Mouse (Mus musculus) right cerebral cortex, postnatal 14 days (tissue): Measurements from ENCODE around the gene Dnajc5.

ENCODE experiments used
- DNase-seq: peaks from one replicate; pipeline ENCODE4 v3.0.0; 2022

Gene Dnajc5

DNA sequence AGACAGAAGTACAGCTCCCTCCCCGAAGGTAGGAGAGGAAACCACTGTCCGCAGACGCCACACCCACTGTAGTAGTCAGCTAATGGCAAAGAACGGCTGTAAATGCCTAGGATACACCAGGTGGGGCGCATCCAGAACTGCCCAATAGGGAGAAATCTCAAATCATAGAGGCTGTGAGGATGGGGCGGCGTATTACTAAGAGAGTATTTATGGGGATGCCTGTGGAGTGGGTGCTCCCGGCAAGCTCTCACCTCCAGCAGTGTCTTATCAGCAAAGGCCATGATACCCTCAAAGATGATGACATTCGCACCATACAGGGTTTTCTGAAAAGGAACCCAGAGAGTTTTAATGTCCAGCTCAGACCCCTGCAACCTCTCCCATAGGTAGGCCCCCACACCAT, 53.7 kb downstream of the Dnajc5 start:
- no peak for DNase-seq

DNA sequence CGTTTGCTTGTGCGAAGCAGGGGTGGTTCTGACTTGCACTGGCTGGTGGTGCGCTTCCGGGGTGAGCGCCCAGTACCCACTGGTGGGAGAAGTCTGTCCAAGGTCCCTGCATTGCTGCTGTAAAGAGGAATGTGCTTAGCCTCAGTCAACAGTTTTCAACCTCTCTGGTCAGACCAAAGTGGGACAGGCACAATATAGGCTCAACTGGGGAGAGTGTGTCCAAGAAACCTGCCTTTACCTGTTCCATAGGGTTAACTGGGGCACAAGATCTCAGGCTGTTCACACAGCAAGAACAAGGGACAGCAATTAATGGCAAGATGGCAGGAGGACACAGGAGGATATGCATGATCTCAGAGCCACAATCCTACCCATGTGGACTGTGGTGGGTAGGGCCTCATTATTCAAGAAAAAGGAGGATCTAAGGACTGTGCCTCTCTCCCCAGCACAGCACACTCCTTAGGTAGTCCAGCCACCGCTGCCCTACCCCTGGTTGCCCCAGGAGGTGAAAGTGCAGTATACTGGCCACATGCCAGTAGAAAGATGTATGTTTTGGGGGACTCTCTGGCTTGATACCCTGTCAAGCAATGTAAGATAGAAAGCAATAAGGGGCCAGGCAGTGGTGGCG, 54.7 kb downstream of the Dnajc5 start:
- DNase-seq: no peak

DNA sequence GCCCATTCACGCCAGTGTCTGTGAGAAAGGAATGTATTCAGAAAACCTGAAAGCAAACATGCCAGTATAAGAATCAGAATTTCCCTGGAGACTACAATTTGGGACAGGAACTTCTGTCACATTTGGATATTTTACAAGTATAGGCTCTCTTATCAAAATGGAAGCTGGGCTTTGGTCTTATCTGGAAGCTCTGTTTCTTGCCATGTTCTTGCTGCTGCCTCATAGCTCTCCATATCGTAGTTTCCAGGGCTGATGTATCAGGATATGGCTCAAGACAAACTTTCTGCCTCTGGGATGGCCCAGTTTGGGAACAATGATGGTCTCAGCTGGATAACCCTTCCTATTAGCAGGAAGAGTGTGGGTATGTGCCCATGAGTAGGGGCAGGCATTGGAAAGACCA, 56.3 kb downstream of the Dnajc5 start:
- no peak for DNase-seq

DNA sequence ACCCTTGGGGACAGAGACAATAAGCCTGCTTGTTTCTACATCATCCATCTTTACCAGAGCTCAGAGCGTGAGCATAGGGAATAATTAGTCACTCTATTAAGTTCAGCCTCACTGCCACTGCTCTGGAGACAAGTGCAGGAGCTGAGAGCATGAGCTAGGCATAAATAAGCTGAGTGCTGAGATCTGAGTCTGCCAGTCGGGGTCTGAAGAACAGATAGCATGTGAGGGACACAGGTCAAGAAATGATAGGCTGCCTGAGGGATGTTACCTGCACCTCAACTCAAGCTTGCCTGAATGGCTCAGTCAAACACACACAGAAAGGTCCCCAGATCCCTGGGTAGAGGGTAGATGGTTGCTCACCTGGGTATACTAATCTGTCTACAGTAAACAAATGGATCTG, 56.8 kb downstream of the Dnajc5 start:
- DNase-seq: no peak

DNA sequence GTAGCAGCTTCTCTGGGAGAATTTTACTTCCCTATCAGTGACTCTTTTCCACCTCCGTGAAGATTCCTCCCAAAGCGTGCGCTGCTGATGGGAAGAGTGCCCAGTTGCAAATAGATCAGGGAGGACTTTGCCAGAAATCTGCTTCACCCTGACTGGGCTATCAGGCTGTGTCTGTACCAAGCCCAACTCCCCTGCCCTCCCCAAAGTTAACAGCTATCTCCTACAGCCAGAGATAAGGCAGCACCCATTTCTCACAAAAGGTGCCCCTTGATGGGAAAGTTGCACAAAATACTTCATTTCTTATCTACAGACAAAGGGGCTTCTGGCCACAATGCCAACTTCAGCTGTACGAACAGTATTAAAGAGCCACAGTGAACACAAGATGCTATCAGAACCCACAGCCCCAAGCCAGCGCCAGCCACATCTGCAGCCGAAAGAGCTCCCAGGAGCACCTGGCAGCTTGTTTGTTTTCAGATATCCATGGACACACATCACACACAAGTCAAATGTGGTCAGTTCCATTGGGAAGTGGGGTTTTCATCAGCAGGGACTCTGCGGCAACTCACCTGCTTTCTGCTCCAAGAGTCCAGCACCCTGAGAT, 57.8 kb downstream of the Dnajc5 start:
- DNase-seq: no peak

DNA sequence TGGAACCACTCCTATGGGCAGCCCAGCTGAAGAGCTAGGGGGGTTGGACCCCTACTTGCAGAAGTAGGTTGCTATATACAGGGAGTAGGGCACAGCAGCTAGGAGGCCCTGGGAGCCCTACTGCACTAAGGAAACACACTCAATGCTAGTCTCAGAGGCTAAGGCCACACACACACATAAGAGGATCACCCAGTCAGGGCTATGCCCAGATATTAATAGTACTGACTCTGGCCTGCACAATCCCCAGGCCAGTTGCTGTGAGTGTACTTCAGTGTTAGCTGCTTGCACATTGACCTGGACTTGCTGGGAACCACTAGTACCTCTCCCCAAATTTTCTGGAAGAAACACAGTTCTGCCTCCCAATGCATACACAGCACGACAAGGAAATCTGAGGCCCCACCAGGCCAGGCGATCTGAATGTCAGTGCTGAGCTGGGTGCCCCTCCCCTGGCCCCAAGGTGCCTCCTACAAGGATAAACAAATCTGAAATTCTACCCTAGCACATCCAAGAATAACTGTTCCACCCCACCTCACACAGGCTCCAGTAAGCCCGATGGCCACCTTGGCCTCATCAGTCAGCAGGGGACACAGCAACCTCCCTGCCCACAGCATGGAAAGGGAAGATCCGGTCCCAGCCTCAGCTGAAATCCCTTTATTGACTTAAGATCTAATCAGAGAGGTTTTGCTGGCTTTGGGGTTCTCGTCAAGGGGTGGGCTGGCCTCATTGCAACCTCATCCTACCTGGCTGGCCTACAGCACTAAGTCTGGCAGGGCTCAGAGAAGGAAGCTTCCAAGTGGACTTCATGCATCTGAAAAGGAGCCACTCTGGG, 58.7 kb downstream of the Dnajc5 start:
- no peak for DNase-seq

DNA sequence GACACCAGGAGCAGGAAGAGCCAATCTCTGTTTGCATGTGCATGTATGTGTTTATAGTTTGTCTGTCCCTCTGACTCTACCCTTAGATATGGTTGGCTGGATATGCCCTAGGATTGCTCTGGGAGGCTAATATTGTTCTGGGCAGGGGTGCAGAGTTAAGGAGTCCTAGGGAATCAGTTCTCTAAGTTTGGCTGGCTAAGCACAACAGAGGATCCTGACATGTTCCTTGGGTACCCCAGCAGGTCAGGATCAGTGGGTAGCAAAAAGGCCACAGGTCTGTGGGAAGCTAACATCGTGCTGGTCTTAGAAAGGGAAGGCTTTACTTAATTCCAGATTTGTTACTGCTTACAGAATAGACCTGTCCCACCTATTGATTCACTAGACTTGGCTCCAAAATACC, 59.4 kb downstream of the Dnajc5 start:
- no peak for DNase-seq

DNA sequence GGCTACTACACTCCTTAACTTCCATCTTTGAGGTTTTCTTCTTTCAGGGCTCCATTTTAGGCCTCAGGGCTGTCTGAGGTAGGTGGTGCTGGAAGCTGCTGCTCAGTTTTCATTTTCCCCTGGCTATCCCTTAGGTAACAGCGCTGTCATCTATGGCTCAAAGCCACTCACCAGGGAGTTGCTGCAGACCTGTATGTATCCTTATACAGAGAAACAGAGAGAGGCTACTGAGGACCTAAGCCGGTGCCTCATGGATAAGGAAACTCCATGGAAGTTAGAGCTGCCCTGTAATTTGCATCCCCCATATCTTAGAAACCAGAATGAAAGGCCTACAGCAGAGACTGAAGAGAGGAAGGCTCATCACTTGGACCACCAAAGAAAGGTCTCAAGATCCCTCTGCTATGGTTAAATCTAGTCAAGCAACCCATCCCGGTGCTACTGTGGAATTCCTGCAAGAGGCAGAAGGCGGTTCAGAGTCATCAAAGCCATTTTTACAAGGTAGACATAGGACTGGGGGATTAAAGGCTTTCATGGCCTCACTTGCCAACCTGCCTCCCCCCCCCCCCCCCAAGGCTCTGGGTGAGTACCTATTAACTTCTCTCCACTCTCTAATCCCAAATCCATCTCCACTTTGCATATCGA, 60.0 kb downstream of the Dnajc5 start:
- no peak for DNase-seq

DNA sequence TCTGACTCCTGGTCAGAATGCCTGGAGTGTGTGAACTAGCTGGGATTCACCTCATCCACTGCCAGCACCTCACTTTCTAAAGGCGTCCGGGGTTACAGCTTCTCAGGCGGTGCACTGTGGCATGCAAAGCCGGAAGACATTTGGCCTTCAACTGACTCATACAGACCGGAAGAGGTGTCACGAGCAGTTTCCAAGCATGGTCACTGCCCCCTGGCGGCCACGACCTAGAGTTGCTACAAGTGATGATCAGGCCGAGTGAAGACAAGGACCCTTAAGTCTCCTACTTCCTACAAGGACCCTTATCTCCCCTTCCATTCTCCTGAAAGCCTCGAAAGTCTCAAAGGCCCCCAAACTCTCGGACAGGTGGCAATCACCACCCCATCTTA, 60.7 kb downstream of the Dnajc5 start:
- peak; percentile 71 for DNase-seq

DNA sequence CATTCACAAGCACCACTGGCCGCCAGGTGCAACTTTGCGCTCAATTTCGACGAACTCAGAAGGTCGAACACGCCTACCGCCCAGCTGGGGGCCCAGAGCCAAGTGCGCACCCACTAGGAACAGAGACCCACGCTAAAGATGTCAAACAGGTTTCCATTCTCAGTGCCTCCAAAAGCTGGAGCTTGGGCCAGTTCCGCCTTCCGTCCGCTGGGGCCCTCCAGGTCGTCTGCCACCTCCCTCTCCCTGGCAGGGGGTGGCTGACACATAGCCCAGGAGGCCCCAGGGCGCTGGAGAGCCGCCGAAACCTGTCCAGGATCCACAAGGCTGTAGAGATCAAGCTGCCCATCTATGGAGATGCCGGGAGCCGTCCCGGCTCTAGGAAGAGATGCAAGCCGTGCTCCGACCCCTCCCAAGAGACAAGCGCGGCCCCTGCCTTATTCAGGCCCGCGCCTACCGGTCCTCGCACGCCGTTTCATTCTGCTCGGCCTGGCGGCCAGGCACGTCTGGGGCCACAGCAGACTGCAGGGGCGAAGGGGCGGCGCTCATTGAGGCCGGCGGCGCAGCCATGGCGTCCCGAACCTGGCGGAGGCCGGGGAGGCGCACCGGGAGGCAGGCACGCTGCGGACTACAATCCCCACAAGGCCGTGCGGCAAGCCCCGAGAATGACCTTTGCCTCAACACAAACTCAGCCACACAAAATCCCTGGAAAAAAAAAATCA, 61.3 kb downstream of the Dnajc5 start:
- peak; percentile 88 for DNase-seq

DNA sequence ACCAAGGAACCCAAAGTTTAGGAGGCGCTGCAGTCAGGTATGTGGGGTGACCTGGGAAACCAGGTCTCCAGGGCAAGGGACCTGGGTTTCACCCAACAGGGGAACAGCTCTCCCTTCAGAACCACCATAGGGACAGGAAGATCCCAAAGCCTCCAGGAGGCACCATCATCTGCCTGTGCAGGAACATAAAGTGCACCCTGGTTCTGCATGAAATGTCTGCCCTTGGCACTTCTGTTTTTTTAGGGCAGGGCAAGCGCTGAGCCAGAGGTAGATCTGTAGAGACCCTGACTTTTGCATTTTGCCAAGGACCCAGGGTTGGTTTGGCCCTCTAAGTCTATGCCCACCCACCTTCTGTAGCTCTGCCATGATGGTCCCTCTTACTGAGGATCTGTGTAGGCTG, 62.1 kb downstream of the Dnajc5 start:
- no peak for DNase-seq

DNA sequence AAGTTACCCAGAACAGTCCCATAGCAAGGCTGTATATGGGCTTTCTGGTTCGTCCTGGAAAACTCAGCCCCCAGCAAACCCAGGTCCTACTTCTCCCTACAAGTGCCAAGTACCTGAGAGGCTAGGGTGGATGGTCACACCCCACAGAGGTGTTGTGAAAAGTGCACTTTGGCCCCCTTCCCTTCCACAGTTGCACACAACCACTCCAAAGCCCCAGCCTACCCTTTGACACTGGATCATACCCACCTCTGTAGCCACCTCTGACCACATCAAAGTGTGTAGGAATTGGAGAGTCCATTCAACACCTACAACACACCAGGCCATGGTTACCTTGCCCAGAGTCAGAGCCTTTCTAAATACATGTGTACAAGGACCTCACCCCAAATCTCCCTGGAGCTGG, 62.7 kb downstream of the Dnajc5 start:
- no peak for DNase-seq

DNA sequence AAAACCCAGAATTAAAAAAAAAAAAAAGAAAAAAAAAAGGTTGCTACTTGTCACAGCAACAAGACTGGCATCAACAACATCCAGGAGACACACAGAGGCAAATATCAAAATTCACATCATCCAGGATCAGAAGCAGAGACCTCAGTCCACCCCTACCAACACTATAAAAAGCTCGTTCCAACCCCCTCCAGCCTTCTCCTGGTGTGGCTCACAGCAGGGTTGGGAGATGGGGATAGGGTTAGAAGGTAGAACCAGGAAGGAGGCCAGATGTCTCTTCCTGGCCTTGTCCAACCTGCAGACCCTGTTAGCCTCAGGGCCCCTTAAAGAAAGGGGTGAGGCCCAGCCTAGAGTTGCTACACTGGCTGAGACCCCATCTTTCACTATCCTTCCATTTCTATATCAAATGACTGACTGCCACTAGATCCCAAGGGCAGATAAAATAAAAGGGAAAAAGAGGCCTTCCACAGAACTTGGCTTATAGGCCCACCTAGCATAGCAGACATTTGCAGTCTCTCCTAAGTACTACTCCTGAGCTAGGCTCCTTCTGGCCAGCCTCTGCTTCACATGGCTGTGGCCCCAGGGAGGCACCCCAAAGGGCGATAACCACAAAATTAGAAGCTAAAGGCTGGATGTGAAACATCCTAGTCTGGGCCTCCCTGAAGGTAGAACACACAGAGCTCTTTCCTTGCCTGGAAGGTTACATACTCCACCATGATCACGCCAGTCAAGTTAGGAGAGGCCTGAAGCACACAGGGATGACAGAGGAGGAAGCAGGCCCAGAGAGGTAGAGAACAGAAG, 63.4 kb downstream of the Dnajc5 start:
- no peak for DNase-seq

DNA sequence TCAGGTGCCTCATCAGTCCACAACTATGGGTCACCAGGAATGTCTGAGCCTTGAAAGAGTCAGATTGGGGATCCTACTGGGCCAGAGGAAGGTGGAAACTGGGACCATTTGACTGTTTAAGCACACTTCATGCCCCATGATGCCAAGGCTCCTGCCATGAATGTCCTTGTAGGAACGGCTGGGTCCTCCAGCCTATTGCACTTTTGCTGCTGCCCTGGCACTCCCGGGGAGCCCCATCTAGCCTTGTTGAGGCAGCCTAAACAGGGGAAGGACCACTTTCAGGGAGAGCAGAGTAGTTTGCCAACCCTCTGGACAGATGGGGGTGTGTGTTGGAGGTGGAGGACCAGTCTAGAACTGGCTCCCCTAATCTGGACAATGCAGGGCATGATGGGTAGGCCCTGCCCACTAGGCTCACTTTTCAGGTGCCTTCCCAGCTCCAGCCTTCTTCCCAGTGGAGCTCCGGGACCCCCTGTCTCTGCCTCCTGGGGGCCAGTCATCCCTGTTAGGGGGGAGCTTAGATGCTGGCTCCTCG, 64.2 kb downstream of the Dnajc5 start, which contains the start of gene Uckl1:
Uckl1 (minus strand) TSS at position 482 of the 532 bp plus-strand sequence.
- no peak for DNase-seq

DNA sequence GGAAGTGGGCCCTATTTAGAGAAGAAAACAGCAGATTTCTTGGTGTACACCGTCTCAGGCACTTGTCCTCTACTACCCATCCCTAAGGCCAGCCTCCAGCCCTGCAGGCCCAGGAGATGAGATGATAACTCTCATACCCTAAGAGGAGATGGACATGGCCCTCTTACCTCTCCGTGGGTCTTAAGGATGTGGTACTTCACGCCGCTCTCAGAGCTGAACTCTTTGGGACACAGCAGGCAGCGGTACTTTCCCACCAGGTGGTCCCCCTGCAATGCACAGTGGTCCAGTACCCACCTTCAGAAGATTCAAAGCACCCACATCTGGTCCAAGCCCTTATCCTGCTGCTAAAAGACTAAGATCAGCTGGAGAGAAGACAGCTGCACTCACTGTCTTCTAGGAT, 65.2 kb downstream of the Dnajc5 start:
- no peak for DNase-seq

DNA sequence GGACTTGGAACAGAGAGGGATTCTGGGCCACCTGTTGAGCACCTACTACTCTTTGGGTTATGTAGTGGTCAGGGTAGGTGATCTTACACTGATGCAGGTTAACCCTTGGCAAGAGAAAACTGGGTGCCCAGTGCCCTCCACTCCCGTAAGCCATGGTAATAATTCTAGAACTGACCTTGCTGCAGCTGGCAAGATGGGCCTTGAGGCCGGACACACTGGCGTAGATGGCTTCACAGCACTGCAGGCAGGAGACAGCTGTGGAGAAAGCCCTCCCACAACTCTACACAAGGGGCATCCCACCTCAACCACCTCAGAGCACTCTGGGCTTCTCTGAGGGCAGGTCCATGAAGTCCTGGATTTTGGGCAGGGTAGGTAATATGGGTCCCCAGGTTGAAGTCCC, 65.8 kb downstream of the Dnajc5 start:
- DNase-seq: no peak

DNA sequence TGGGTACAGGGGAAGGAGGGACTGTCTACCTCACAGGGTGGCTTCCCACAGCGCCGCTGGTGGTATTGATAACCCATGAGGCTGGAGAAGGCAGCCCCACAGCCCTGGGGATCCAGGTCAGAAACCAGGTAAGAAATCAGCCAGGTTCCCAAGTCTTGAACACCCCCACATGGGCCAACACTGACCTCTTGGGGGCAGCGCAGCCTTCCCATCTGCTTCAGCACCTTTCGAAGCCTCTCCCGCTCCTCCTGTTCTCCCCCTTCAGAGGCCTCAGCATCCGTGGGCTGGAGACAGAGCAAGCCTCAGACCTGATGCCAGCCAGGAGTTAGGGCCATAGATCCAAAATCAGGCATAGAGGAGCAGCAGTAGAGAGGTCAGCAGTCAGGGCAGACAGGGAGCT, 67.5 kb downstream of the Dnajc5 start:
- DNase-seq: no peak

DNA sequence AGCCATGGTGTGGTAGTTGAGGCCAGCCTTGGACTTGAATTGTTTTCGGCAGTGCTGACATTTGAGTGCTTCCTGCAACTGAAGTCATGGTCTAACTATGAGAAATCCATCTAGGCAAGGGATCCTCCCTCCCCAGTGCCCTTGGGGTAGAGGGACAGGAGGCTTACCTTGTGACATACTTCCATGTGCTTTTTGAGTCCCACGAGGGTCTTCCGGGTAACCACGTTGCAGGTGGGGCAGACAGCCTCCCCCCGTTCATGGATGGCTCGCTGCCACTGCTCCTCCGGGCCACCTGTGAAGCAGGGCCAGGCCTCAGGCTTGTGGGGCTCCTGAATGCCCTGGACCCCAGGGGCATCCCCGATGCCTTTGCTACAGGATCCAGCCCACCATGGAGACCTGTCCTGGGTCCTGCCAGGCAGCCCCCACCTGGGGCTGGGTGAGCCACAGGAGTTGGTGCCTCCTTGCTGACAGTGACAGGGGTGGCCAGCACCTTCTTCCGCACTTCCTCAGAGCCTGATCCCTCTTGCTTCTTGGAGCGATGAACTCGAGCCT, 68.0 kb downstream of the Dnajc5 start:
- no peak for DNase-seq

DNA sequence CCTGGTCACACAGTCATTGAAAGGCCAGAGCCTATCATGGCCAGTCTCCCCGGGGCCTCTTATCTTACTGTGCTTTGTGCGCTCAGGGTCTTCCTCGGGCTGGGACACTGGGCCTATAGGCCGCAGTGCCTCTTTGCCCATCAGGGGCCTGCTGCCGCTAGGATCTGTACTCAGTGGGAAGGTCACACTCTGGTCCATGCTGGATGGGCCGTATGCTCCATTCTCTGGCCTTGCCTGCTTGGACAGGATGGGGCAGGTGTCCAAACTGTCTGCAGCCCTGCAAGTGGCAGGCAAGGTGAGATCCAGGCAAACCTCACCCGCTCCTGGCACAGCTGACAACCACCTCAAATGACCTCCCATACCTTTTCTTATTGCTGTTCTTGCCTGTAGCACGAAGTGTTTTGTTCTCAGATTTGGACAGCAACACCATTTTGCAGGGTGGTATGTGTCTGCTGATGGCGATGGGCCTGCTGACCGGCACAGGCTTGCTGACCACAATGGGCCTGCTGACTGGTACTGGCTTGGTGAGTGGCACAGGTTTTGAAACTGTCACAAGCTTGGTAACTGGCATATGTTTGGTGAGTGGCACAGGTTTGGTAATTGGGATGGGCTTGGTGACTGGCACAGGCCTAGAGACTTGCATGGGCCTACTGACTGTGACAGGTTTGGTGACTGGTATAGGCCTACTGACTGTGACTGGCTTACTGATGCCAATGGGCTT, 68.9 kb downstream of the Dnajc5 start:
- no peak for DNase-seq

DNA sequence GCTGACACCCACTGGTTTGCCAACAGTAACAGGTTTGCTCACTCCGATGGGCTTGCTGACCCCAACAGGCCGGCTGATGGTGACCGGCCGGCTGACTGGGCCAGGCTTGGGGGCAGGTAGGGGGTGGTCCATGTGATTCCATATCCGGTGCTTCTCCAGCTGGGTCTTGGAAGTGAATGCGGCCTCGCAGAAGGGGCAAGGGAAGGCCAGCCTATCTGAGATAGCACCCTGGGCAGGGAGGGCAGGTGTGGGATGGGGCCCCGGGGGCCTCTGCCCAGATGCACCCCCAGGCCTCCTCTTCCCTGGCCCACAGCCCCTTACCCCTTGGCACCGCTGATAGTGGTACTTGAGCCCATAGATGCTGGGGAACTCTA, 69.4 kb downstream of the Dnajc5 start:
- no peak for DNase-seq

DNA sequence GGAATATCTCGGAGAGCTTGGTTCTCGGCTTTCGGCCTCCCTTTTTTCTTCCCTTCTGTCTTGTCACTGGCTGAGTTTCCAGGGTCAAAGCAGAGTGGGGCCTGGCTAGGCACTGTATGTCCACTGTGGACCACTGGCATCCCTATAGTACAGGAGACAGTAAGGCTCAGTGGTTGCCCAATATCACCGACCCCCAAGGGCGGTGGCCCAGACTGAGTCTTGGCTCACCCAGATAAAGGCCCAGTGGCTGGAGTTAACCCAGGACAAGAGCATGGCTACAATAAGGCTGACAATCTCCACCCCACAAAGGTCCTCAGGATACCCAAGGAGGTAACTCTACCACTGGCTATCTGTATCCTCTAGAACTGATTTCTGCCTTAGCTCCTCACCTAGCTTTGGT, 70.2 kb downstream of the Dnajc5 start:
- DNase-seq: no peak
